Mouse (Mus musculus): ENCODE results near the gene Mmp19.

- TF ChIP-seq EP300 (IDR thresholded peaks at IDR 0.05; ENCODE audit: low read depth) (no peak), CTCF (IDR thresholded peaks at IDR 0.05; ENCODE audit: low read depth) (no peak)
These were observed 3.7 kb downstream of the Mmp19 start for GRCm38 (mm10) chr10:128794391-128794790.
